In genomic region chr1:71297021-71297420, GRCm38 (mm10) we compare ENCODE assay signal across 18 mouse cellular contexts.
DNase-seq lines count a peak whose midpoint lies in the region; ATAC-seq and TF ChIP-seq lines count a peak whose summit lies in the region.
"Had no signal": no experiment of that assay in that cellular context is flagged by ENCODE, and none has a peak within 500 bp of the region (broad histone marks: within the 10 kb centered on the region; RNA-seq: fewer than 3 reads in every experiment).

No protein-coding gene starts in this region.

- no peaks in the 10 kb centered on the region for H3K9me3 ChIP-seq in hindbrain, embryonic 13.5 days
- H3K9me3 ChIP-seq: embryonic facial prominence, embryonic 10.5 days; embryonic facial prominence, embryonic 12.5 days; forebrain, embryonic 12.5 days; forebrain, embryonic 15.5 days had no signal

- peaks cover 6% of the 10 kb centered on the region; the same call in 1 of the 2 replicates for H3K27me3 ChIP-seq in hindbrain, embryonic 13.5 days
- H3K27me3 ChIP-seq: embryonic facial prominence, embryonic 12.5 days; forebrain, embryonic 12.5 days; forebrain, embryonic 15.5 days had no signal

- peak; percentile 67 for DNase-seq in Muller cell, postnatal 12 days (ENCODE audit: inconsistent ontology term)
- peak; percentile 30 for DNase-seq in brain, embryonic 14.5 days (ENCODE audit: low read depth)
- peak; percentile 78 for DNase-seq in retina, postnatal 1 day
- no peak for DNase-seq in T-cell, adult 2 months (ENCODE audit: low spot score)
- DNase-seq: adrenal gland, adult 2 months; adrenal gland, postnatal 10 days; adrenal gland, postnatal 25 days; cerebellum, adult 11-12 months; cerebellum, adult 2 months; cerebellum, adult 9-10 months; cerebellum, postnatal 25 days had no signal

- H3K4me2 ChIP-seq in hindbrain, embryonic 13.5 days, result no peak overlapping the region
- H3K4me2 ChIP-seq: embryonic facial prominence, embryonic 12.5 days; forebrain, embryonic 12.5 days; forebrain, embryonic 15.5 days had no signal

- 74% methylated on average over 2 of the region's 2 CpGs for WGBS in hindbrain, embryonic 13.5 days

- H3K4me3 ChIP-seq in hindbrain, embryonic 13.5 days, result no peak overlapping the region
- H3K4me3 ChIP-seq: embryonic facial prominence, embryonic 10.5 days; embryonic facial prominence, embryonic 12.5 days; forebrain, embryonic 12.5 days; forebrain, embryonic 15.5 days had no signal

- ATAC-seq in hindbrain, embryonic 13.5 days (ENCODE audit: low FRiP score), result no peak
- ATAC-seq: Patski had no signal

- no peak for TF ChIP-seq CTCF in brain, embryonic 14.5 days (IDR thresholded peaks at IDR 0.05; ENCODE audit: borderline replicate concordance, extremely low read depth, insufficient read depth, insufficient read length)

- H3K4me1 ChIP-seq in hindbrain, embryonic 13.5 days (replicated peaks), result peaks cover 3% of the 10 kb centered on the region; the same call in 1 of the 2 replicates
- H3K4me1 ChIP-seq: embryonic facial prominence, embryonic 10.5 days; embryonic facial prominence, embryonic 12.5 days had no signal

- no peaks in the 10 kb centered on the region for H3K36me3 ChIP-seq in hindbrain, embryonic 13.5 days
- H3K36me3 ChIP-seq: embryonic facial prominence, embryonic 10.5 days; embryonic facial prominence, embryonic 12.5 days; forebrain, embryonic 12.5 days; forebrain, embryonic 15.5 days had no signal

- no peak overlapping the region for H3K9ac ChIP-seq in hindbrain, embryonic 13.5 days
- H3K9ac ChIP-seq: embryonic facial prominence, embryonic 12.5 days; forebrain, embryonic 12.5 days; forebrain, embryonic 15.5 days; forebrain, postnatal 0 days had no signal

- TF ChIP-seq POLR2A in brain, embryonic 14.5 days (IDR thresholded peaks at IDR 0.05; ENCODE audit: borderline replicate concordance, extremely low read depth, insufficient read depth, insufficient read length, poor library complexity, severe bottlenecking), result no peak

- no peak overlapping the region for H3K27ac ChIP-seq in hindbrain, embryonic 13.5 days
- H3K27ac ChIP-seq: embryonic facial prominence, embryonic 10.5 days; embryonic facial prominence, embryonic 12.5 days; forebrain, embryonic 12.5 days; forebrain, embryonic 15.5 days had no signal
